Mouse (Mus musculus) myocyte (in vitro differentiated cells): Measurements from ENCODE around the gene Mroh2a. TPM values are rescaled to one million over a fixed set of nuclear protein-coding genes. Genes with fewer than 3 reads are reported as not detected.

Experiments
- H3K27me3 ChIP-seq: one replicate; pipeline ENCODE4 v1.6.1; 2011; ENCODE audit not compliant: control insufficient read depth, insufficient read depth, insufficient read length
- H3K36me3 ChIP-seq: one replicate; pipeline ENCODE4 v1.6.1; 2011; ENCODE audit not compliant: control insufficient read depth, insufficient read depth
- H3K4me2 ChIP-seq: one replicate; pipeline ENCODE4 v1.6.1; 2011; ENCODE audit warnings: low read depth, control low read depth
- H3K4me3 ChIP-seq: one replicate; pipeline ENCODE4 v1.5.1; 2011; ENCODE audit warnings: mild to moderate bottlenecking, control low read depth, moderate library complexity
- H3K79me2 ChIP-seq: one replicate; pipeline ENCODE4 v1.6.1; 2011; ENCODE audit not compliant: control insufficient read depth, insufficient read depth
- H3ac ChIP-seq: one replicate; pipeline ENCODE4 v1.6.1; 2011; ENCODE audit not compliant: control insufficient read depth, insufficient read length
- CEBPB ChIP-seq: IDR thresholded peaks from 2 replicates; pipeline ENCODE4 v1.6.1; 2011; ENCODE audit warnings: mild to moderate bottlenecking, moderate library complexity; ENCODE audit not compliant: poor library complexity, insufficient read depth, severe bottlenecking
- E2F4 ChIP-seq: IDR thresholded peaks from one replicate; pipeline ENCODE4 v1.6.1; 2011; ENCODE audit warnings: mild to moderate bottlenecking, control low read depth, moderate library complexity; ENCODE audit not compliant: insufficient read depth
- MAX ChIP-seq: IDR thresholded peaks from one replicate; pipeline ENCODE4 v1.6.1; 2011; ENCODE audit warnings: low read depth, mild to moderate bottlenecking, control low read depth
- MYOD1 ChIP-seq, 3 experiments: IDR thresholded peaks; one replicate each; pipeline ENCODE4 v1.6.1; 2011; ENCODE audit warnings: control low read depth in 2 of 3, low read depth in 2 of 3, mild to moderate bottlenecking in 2 of 3, moderate library complexity in 1 of 3; ENCODE audit not compliant: insufficient read length in 2 of 3, control insufficient read depth in 1 of 3
- MYOG ChIP-seq, 3 experiments: IDR thresholded peaks; one replicate each; pipeline ENCODE4 v1.6.1; 2011; ENCODE audit warnings: control low read depth in 2 of 3, low read depth in 2 of 3, mild to moderate bottlenecking in 2 of 3; ENCODE audit not compliant: insufficient read length in 2 of 3, control insufficient read depth in 1 of 3, insufficient read depth in 1 of 3
- POLR2A ChIP-seq: IDR thresholded peaks from one replicate; pipeline ENCODE4 v1.6.1; 2011; ENCODE audit warnings: low read depth, mild to moderate bottlenecking, control low read depth, moderate library complexity; ENCODE audit not compliant: insufficient read length
- POLR2AphosphoS2 ChIP-seq: IDR thresholded peaks from one replicate; pipeline ENCODE4 v1.6.1; 2011; ENCODE audit warnings: low read depth, control low read depth; ENCODE audit not compliant: insufficient read length
- REST ChIP-seq: IDR thresholded peaks from one replicate; pipeline ENCODE4 v1.6.1; 2011; ENCODE audit warnings: mild to moderate bottlenecking, control low read depth, moderate library complexity; ENCODE audit not compliant: insufficient read depth, insufficient read length
- SRF ChIP-seq: IDR thresholded peaks from one replicate; pipeline ENCODE4 v1.6.1; 2011; ENCODE audit warnings: low read depth; ENCODE audit not compliant: control insufficient read depth, insufficient read length
- TCF12 ChIP-seq: IDR thresholded peaks from one replicate; pipeline ENCODE4 v1.6.1; 2011; ENCODE audit warnings: mild to moderate bottlenecking, control low read depth; ENCODE audit not compliant: poor library complexity, insufficient read depth, severe bottlenecking
- TCF3 ChIP-seq: IDR thresholded peaks from one replicate; pipeline ENCODE4 v1.6.1; 2011; ENCODE audit warnings: low read depth, control low read depth; ENCODE audit not compliant: insufficient read length
- USF1 ChIP-seq: IDR thresholded peaks from one replicate; pipeline ENCODE4 v1.6.1; 2011; ENCODE audit warnings: low read depth, mild to moderate bottlenecking, control low read depth, moderate library complexity
- polyA plus RNA-seq: library from polyadenylated mRNA; unstranded; fragments of >200 nt; fragmentation: generic; extraction: Trizol; gene quantifications from one replicate; pipeline ENCODE4 v1.2.1, GENCODE M21; 2012; ENCODE audit warnings: missing spikeins

Gene Mroh2a
- polyA plus RNA-seq, 1 experiment = 1.4 TPM

GRCm38 (mm10) chr1:88297480-88298258 is 70.9 kb downstream of the Mroh2a start:
- no peaks in the 10 kb centered on the region for H3K79me2 ChIP-seq

GRCm38 (mm10) chr1:88298686-88299528 is 72.1 kb downstream of the Mroh2a start:
- Histone ChIP-seq H3K27me3 (peaks cover 2% of the 10 kb centered on the region), H3ac (no peak overlapping the region), H3K4me2 (no peak overlapping the region), H3K36me3 (no peaks in the 10 kb centered on the region), H3K4me3 (no peak overlapping the region), H3K79me2 (no peaks in the 10 kb centered on the region)
- TF ChIP-seq E2F4 (no peak), POLR2AphosphoS2 (no peak), MYOD1 (IDR thresholded peaks at IDR 0.05; ENCODE audit: control insufficient read depth in 1 of 3, insufficient read length in 2 of 3, low read depth in 2 of 3) (no peak), CEBPB (no peak), MYOG (IDR thresholded peaks at IDR 0.05; ENCODE audit: control insufficient read depth in 1 of 3, insufficient read depth in 1 of 3, insufficient read length in 2 of 3, low read depth in 2 of 3) (no peak), USF1 (no peak)

More at GRCm38 (mm10) chr1:88297480-88298258, 70.9 kb downstream of the Mroh2a start:
- Histone ChIP-seq H3K4me2 (no peak overlapping the region), H3ac (no peak overlapping the region), H3K36me3 (no peaks in the 10 kb centered on the region), H3K27me3 (peaks cover 5% of the 10 kb centered on the region), H3K4me3 (no peak overlapping the region)
- TF ChIP-seq POLR2AphosphoS2 (no peak), USF1 (no peak), REST (no peak), POLR2A (no peak), CEBPB (no peak), E2F4 (no peak), TCF12 (no peak), MYOG (IDR thresholded peaks at IDR 0.05; ENCODE audit: control insufficient read depth in 1 of 3, insufficient read depth in 1 of 3, insufficient read length in 2 of 3, low read depth in 2 of 3) (no peak), SRF (no peak), TCF3 (no peak), MYOD1 (IDR thresholded peaks at IDR 0.05; ENCODE audit: control insufficient read depth in 1 of 3, insufficient read length in 2 of 3, low read depth in 2 of 3) (no peak), MAX (no peak)

GRCm38 (mm10) chr1:88299529-88299945 is 72.8 kb downstream of the Mroh2a start:
- Histone ChIP-seq H3K4me3 (no peak overlapping the region), H3ac (no peak overlapping the region), H3K36me3 (no peaks in the 10 kb centered on the region), H3K79me2 (no peaks in the 10 kb centered on the region), H3K27me3 (no peaks in the 10 kb centered on the region), H3K4me2 (no peak overlapping the region)
- TF ChIP-seq TCF12 = no peak
- TF ChIP-seq MAX = no peak
- no peak for TF ChIP-seq USF1
- no peak for TF ChIP-seq E2F4
- TF ChIP-seq CEBPB = no peak
- no peak for TF ChIP-seq POLR2A
- TF ChIP-seq REST = no peak
- no peak for TF ChIP-seq TCF3
- no peak for TF ChIP-seq SRF
- TF ChIP-seq MYOD1 (IDR thresholded peaks at IDR 0.05; ENCODE audit: control insufficient read depth in 1 of 3, insufficient read length in 2 of 3, low read depth in 2 of 3) = no peak
- TF ChIP-seq POLR2AphosphoS2 = no peak
- no peak for TF ChIP-seq MYOG (IDR thresholded peaks at IDR 0.05; ENCODE audit: control insufficient read depth in 1 of 3, insufficient read depth in 1 of 3, insufficient read length in 2 of 3, low read depth in 2 of 3)

GRCm38 (mm10) chr1:88300301-88301050 is 73.7 kb downstream of the Mroh2a start:
- Histone ChIP-seq H3K79me2 (no peaks in the 10 kb centered on the region), H3ac (no peak overlapping the region), H3K4me3 (no peak overlapping the region), H3K27me3 (no peaks in the 10 kb centered on the region), H3K36me3 (no peaks in the 10 kb centered on the region), H3K4me2 (no peak overlapping the region)
- TF ChIP-seq TCF12 (no peak), TCF3 (no peak), E2F4 (no peak), USF1 (no peak), POLR2AphosphoS2 (no peak), CEBPB (no peak), MAX (no peak), POLR2A (no peak), SRF (no peak), MYOG (IDR thresholded peaks at IDR 0.05; ENCODE audit: control insufficient read depth in 1 of 3, insufficient read depth in 1 of 3, insufficient read length in 2 of 3, low read depth in 2 of 3) (no peak), REST (no peak), MYOD1 (IDR thresholded peaks at IDR 0.05; ENCODE audit: control insufficient read depth in 1 of 3, insufficient read length in 2 of 3, low read depth in 2 of 3) (no peak)
